ENCODE assay signal across 8 mouse cellular contexts in the genomic region with DNA sequence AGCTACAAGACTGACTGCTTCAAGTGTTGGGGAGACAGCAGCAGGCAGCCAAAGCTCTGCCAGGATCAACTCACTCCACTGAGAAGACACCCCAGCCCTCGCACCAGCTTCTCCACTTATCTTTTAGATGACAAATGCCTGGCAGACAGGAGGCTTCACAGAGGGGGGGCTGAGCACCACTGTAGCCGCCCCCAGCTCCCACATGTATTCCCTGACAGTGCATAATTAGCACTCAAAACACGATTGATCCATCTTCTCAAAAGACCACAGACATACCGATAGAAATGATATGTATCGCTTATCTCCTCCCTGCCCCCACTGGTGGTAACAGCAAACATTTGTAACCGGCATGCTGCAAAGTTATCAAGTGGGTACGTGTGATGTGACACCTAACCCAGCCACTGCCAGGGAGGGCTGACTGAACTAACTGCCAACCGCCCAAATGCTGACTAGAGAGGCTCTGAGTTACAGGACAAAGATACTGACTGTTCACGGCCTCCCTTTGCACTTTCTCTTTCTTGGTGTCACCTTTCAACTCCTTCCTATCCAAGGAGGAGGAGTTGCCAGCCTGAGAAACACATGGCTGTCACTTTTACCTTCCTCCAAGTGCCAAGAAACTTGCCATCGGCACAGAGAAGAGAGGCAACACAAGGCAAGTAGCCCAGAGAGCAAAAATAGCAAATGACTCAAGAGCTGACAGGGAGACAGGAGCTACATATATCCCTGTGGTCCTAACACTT.
DNase-seq lines count a peak whose midpoint lies in the region; ATAC-seq and TF ChIP-seq lines count a peak whose summit lies in the region.

No protein-coding gene starts in this region.

- H3K4me2 ChIP-seq in forebrain, embryonic 15.5 days (replicated peaks): no peak overlapping the region
- H3K4me2 ChIP-seq in forebrain, embryonic 11.5 days (ENCODE audit: low read depth, low read length, severe bottlenecking): no peak overlapping the region
- H3K4me2 ChIP-seq in liver, embryonic 12.5 days: peak overlapping the region; percentile 61

- H3K27me3 ChIP-seq in forebrain, embryonic 15.5 days: no peaks in the 10 kb centered on the region
- no peaks in the 10 kb centered on the region for H3K27me3 ChIP-seq in forebrain, embryonic 11.5 days (ENCODE audit: control insufficient read depth, insufficient read depth, low read length)
- H3K27me3 ChIP-seq in liver, embryonic 12.5 days (replicated peaks): no peaks in the 10 kb centered on the region
- H3K27me3 ChIP-seq in cerebellum, adult 2 months (ENCODE audit: control insufficient read depth, insufficient read depth, low read length): no peaks in the 10 kb centered on the region

- no peaks in the 10 kb centered on the region for H3K9me3 ChIP-seq in forebrain, embryonic 15.5 days
- no peaks in the 10 kb centered on the region for H3K9me3 ChIP-seq in forebrain, embryonic 11.5 days (ENCODE audit: control insufficient read depth, low read length)
- no peaks in the 10 kb centered on the region for H3K9me3 ChIP-seq in liver, embryonic 12.5 days (replicated peaks)

- no peaks in the 10 kb centered on the region for H3K36me3 ChIP-seq in forebrain, embryonic 15.5 days
- H3K36me3 ChIP-seq in forebrain, embryonic 11.5 days (ENCODE audit: control insufficient read depth, insufficient read depth, low read length): no peaks in the 10 kb centered on the region
- H3K36me3 ChIP-seq in liver, embryonic 12.5 days: no peaks in the 10 kb centered on the region

- no peak for DNase-seq in forebrain, embryonic 11.5 days (ENCODE audit: low spot score)
- DNase-seq in heart, adult 9 months (ENCODE audit: low spot score in 2 of 2): peak; percentile 64 to 74
- no peak for DNase-seq in cerebellum, adult 2 months
- DNase-seq in thymus, postnatal 0 days (ENCODE audit: low spot score): no peak

- H3K4me3 ChIP-seq in forebrain, embryonic 15.5 days: no peak overlapping the region
- no peak overlapping the region for H3K4me3 ChIP-seq in forebrain, embryonic 11.5 days (ENCODE audit: low read depth, low read length)
- no peak overlapping the region for H3K4me3 ChIP-seq in bone marrow, adult 2 months (replicated peaks; ENCODE audit: control insufficient read depth, low read depth, low read length)
- peak overlapping the region; percentile 18; the same call in 1 of the 2 replicates for H3K4me3 ChIP-seq in liver, embryonic 12.5 days
- no peak overlapping the region for H3K4me3 ChIP-seq in cerebellum, adult 2 months (replicated peaks; ENCODE audit: insufficient read depth, low read depth, low read length)

- WGBS in forebrain, embryonic 15.5 days: 39% methylated on average over 10 of the region's 10 CpGs
- WGBS in forebrain, embryonic 11.5 days: 65% methylated on average over 10 of the region's 10 CpGs
- 50% methylated on average over 10 of the region's 10 CpGs for WGBS in bone marrow, adult 2 months
- 14% methylated on average over 10 of the region's 10 CpGs for WGBS in liver, embryonic 12.5 days (ENCODE audit: insufficient replicate concordance)
- 46% methylated on average over 10 of the region's 10 CpGs for WGBS in cerebellum, adult 2 months

- peak; percentile 71 for ATAC-seq in forebrain, embryonic 15.5 days (replicated peaks)
- ATAC-seq in forebrain, embryonic 11.5 days (replicated peaks; ENCODE audit: low FRiP score): no peak
- ATAC-seq in liver, embryonic 12.5 days: peak; percentile 72
- no peak for ATAC-seq in granulocyte monocyte progenitor cell, adult 5-6 weeks (replicated peaks; ENCODE audit: poor library complexity, severe bottlenecking)

- H3K4me1 ChIP-seq in forebrain, embryonic 15.5 days: peaks cover 13% of the 10 kb centered on the region
- peaks cover 3% of the 10 kb centered on the region; the same call in 1 of the 2 replicates for H3K4me1 ChIP-seq in forebrain, embryonic 11.5 days (replicated peaks; ENCODE audit: control insufficient read depth, insufficient read depth, low read length)
- peaks cover 1% of the 10 kb centered on the region; the same call in 1 of the 2 replicates for H3K4me1 ChIP-seq in bone marrow, adult 2 months (ENCODE audit: control insufficient read depth, insufficient read depth, low read length)
- peaks cover 54% of the 10 kb centered on the region for H3K4me1 ChIP-seq in liver, embryonic 12.5 days
- no peaks in the 10 kb centered on the region for H3K4me1 ChIP-seq in cerebellum, adult 2 months (ENCODE audit: control insufficient read depth, insufficient read depth, low read length)

- no peak for TF ChIP-seq CTCF in bone marrow, adult 2 months (IDR thresholded peaks at IDR 0.05; ENCODE audit: control insufficient read depth, insufficient read depth, low read length)
- no peak for TF ChIP-seq CTCF in cerebellum, adult 2 months (IDR thresholded peaks at IDR 0.05; ENCODE audit: borderline replicate concordance, insufficient read depth, low read depth, low read length)

- TF ChIP-seq POLR2A in bone marrow, adult 2 months (IDR thresholded peaks at IDR 0.05; ENCODE audit: borderline replicate concordance, control insufficient read depth, low read depth, low read length): no peak
- no peak for TF ChIP-seq POLR2A in cerebellum, adult 2 months (IDR thresholded peaks at IDR 0.05; ENCODE audit: borderline replicate concordance, insufficient read depth, low read length)

- no peak overlapping the region for H3K9ac ChIP-seq in forebrain, embryonic 15.5 days (replicated peaks)
- H3K9ac ChIP-seq in forebrain, embryonic 11.5 days (ENCODE audit: low read length): no peak overlapping the region
- H3K9ac ChIP-seq in liver, embryonic 12.5 days: peak overlapping the region; percentile 65

- peak overlapping the region; percentile 23; the same call in 1 of the 2 replicates for H3K27ac ChIP-seq in forebrain, embryonic 15.5 days (replicated peaks)
- no peak overlapping the region for H3K27ac ChIP-seq in forebrain, embryonic 11.5 days (ENCODE audit: low read depth, low read length)
- peak overlapping the region; percentile 73 for H3K27ac ChIP-seq in bone marrow, adult 2 months (ENCODE audit: control insufficient read depth, insufficient read depth, low read depth, low read length, poor library complexity)
- peak overlapping the region; percentile 93 for H3K27ac ChIP-seq in liver, embryonic 12.5 days
- H3K27ac ChIP-seq in cerebellum, adult 2 months (ENCODE audit: insufficient read depth, low read length): no peak overlapping the region

Comparison
In these comparisons a context has a peak if more than half of its experiments do, and no peak if none do; other contexts are left out.
1. ATAC-seq: peak in forebrain, embryonic 15.5 days (single experiment) and liver, embryonic 12.5 days (single experiment); none in forebrain, embryonic 11.5 days (single experiment) and granulocyte monocyte progenitor cell, adult 5-6 weeks (single experiment).
2. H3K27ac ChIP-seq: peak in forebrain, embryonic 15.5 days (single experiment), bone marrow, adult 2 months (single experiment) and liver, embryonic 12.5 days (single experiment); none in forebrain, embryonic 11.5 days (single experiment) and cerebellum, adult 2 months (single experiment).
3. DNase-seq: peak in heart, adult 9 months (2 of 2); none in forebrain, embryonic 11.5 days (single experiment), cerebellum, adult 2 months (0 of 2) and thymus, postnatal 0 days (single experiment).